13 mouse cellular contexts compared by ENCODE assay signal in genomic region chr5:103758491-103758890, GRCm38 (mm10).
DNase-seq lines count a peak whose midpoint lies in the region; ATAC-seq and TF ChIP-seq lines count a peak whose summit lies in the region.
"Had no signal": no experiment of that assay in that cellular context is flagged by ENCODE, and none has a peak within 500 bp of the region (broad histone marks: within the 10 kb centered on the region; RNA-seq: fewer than 3 reads in every experiment).

No protein-coding gene starts in this region.

- peaks cover 51% of the 10 kb centered on the region for H3K4me1 ChIP-seq in kidney, adult 2 months (ENCODE audit: control insufficient read depth, insufficient read depth, low read length)
- H3K4me1 ChIP-seq in liver, embryonic 14.5 days (replicated peaks; ENCODE audit: control insufficient read depth in 2 of 2, insufficient read depth in 2 of 2, low read length in 1 of 2): peaks cover 68 to 74% of the 10 kb centered on the region in 2 experiments

- TF ChIP-seq POLR2A in kidney, adult 2 months (IDR thresholded peaks at IDR 0.05; ENCODE audit: low read depth, low read length): no peak

- CTCF ChIA-PET in Patski (lab: Charles Lee): interaction anchor here (1.0 to 2.9 kb wide), 13 partner anchors 9 to 78 kb away, joined by 3 to 20 read pairs (median 3); no protein-coding TSS in a partner anchor

- peak overlapping the region; percentile 54; the same call in 1 of the 2 replicates for H3K27ac ChIP-seq in kidney, adult 2 months (ENCODE audit: insufficient read depth, low read depth, low read length)
- peak overlapping the region; percentile 96 for H3K27ac ChIP-seq in liver, embryonic 14.5 days
- H3K27ac ChIP-seq: embryonic facial prominence, embryonic 10.5 days; intestine, embryonic 15.5 days had no signal

- in situ Hi-C loops in Patski (cut with MboI; ENCODE audit: low pct_unique_long_range_greater_than_20kb): loop anchor here (10.0 kb wide), 1 partner anchor 64 kb away; the partner anchor contains the start of gene Aff1

- H3K9ac ChIP-seq in liver, embryonic 14.5 days (replicated peaks): peak overlapping the region; percentile 45
- H3K9ac ChIP-seq: intestine, embryonic 15.5 days had no signal

- POLR2A ChIA-PET in Patski (lab: Charles Lee): interaction anchor here (0.8 to 2.5 kb wide), 4 partner anchors 9 to 20 kb away, joined by 3 to 7 read pairs (median 4); no protein-coding TSS in a partner anchor

- no peaks in the 10 kb centered on the region for H3K27me3 ChIP-seq in kidney, adult 2 months (replicated peaks; ENCODE audit: control insufficient read depth, insufficient read depth, low read length)
- H3K27me3 ChIP-seq in Patski: no peaks in the 10 kb centered on the region
- no peaks in the 10 kb centered on the region for H3K27me3 ChIP-seq in liver, embryonic 14.5 days (ENCODE audit: control insufficient read depth, insufficient read depth, low read length)
- H3K27me3 ChIP-seq: intestine, embryonic 15.5 days had no signal

- H3K9me3 ChIP-seq in liver, embryonic 14.5 days (ENCODE audit: control insufficient read depth, low read length): no peaks in the 10 kb centered on the region
- H3K9me3 ChIP-seq: intestine, embryonic 15.5 days had no signal

- H3K36me3 ChIP-seq in kidney, adult 2 months (ENCODE audit: control insufficient read depth, insufficient read depth, low read length): no peaks in the 10 kb centered on the region
- peaks cover 17% of the 10 kb centered on the region for H3K36me3 ChIP-seq in liver, embryonic 14.5 days (replicated peaks; ENCODE audit: control insufficient read depth, insufficient read depth, low read depth)
- H3K36me3 ChIP-seq: embryonic facial prominence, embryonic 10.5 days; intestine, embryonic 15.5 days had no signal

- TF ChIP-seq EP300 in liver, embryonic 14.5 days (IDR thresholded peaks at IDR 0.05; ENCODE audit: low read depth): no peak

- TF ChIP-seq CTCF in kidney, adult 2 months (conservative IDR thresholded peaks at IDR 0.05; ENCODE audit: insufficient read depth, insufficient read length, low read depth, low read length): no peak
- no peak for TF ChIP-seq CTCF in Patski (IDR thresholded peaks at IDR 0.05)
- no peak for TF ChIP-seq CTCF in liver, embryonic 14.5 days (IDR thresholded peaks at IDR 0.05; ENCODE audit: low read depth)

- peak; percentile 56 for DNase-seq in adrenal gland, adult 2 months
- DNase-seq in adrenal gland, postnatal 4 days (ENCODE audit: low spot score in 2 of 2): no peak
- peak; percentile 48 for DNase-seq in kidney, adult 2 months
- DNase-seq in kidney, postnatal 4 days: no peak
- no peak for DNase-seq in Patski (ENCODE audit: low read depth, low spot score)
- no peak for DNase-seq in liver, embryonic 14.5 days (ENCODE audit: low read depth in 3 of 3, low spot score in 3 of 3)
- no peak for DNase-seq in urinary bladder, postnatal 36 days (ENCODE audit: low spot score in 2 of 2)
- DNase-seq in gastrocnemius, postnatal 25 days: no peak
- DNase-seq: cerebellum, adult 9-10 months; lung, adult 2 months; thymus, adult 18-20 months had no signal

- 34% methylated on average over 4 of the region's 4 CpGs for WGBS in kidney, adult 2 months
- WGBS in liver, embryonic 14.5 days (ENCODE audit: insufficient replicate concordance): 54% methylated on average over 4 of the region's 4 CpGs

- H3K4me2 ChIP-seq in liver, embryonic 14.5 days (ENCODE audit: low read depth): peak overlapping the region; percentile 100
- H3K4me2 ChIP-seq: intestine, embryonic 15.5 days had no signal

- ATAC-seq in Patski: peak; percentile 48
- ATAC-seq in liver, embryonic 14.5 days (ENCODE audit: insufficient read depth): no peak
- ATAC-seq: intestine, embryonic 15.5 days had no signal

- no peak overlapping the region for H3K4me3 ChIP-seq in kidney, adult 2 months (ENCODE audit: insufficient read depth, low read depth, low read length)
- H3K4me3 ChIP-seq in liver, embryonic 14.5 days (ENCODE audit: insufficient read depth in 1 of 2, low read depth in 2 of 2, low read length in 2 of 2): peak overlapping the region in 1 of 2 experiments; percentile 90; a peak in 2 of 4 replicates
- H3K4me3 ChIP-seq: embryonic facial prominence, embryonic 10.5 days; intestine, embryonic 15.5 days had no signal

Comparison
In these comparisons a context has a peak if more than half of its experiments do, and no peak if none do; other contexts are left out.
1. DNase-seq: peak in adrenal gland, adult 2 months (single experiment) and kidney, adult 2 months (single experiment); none in adrenal gland, postnatal 4 days (0 of 2), kidney, postnatal 4 days (0 of 2), Patski (single experiment), liver, embryonic 14.5 days (0 of 3), urinary bladder, postnatal 36 days (0 of 2) and gastrocnemius, postnatal 25 days (single experiment).